Mouse (Mus musculus): ENCODE data around the gene Gpr108. TPM values are rescaled to one million over a fixed set of nuclear protein-coding genes. Genes with fewer than 3 reads are reported as not detected.
"Not testable (repeated sequence)": the region's sequence is repeated elsewhere in the genome, so short reads cannot be mapped to it uniquely, and the experiment has no call there.

Gene Gpr108
- 27.2 to 32.8 TPM (median 27.8 TPM) in 3 replicates for total RNA-seq (2017)

DNA sequence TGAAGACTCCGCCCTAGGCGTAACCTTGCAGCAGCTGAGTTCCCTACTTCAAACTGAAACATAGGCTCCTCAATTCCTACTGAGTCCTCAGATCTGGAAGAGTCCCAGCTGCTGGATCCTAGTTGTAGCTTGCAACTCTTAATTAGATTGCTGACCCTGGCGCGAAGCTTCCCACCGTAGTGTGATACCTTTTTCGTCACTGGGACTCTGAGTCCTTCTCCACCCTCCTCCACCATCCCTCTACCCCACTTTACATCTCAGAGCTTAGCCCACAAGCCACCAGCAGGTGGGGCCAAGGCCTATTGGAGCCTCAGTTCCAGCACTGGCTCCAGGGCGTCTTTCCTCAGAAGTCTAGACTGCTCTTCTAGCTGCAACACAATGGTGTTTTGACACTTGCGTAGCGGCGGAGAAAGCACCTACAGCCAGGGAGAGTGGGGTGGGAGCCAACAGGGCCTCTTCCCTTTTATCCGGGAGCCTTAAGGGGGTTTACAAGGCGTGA, at the start of gene Gpr108:
TSS of gene Gpr108 (minus strand) at position 246 of the 499 bp plus-strand sequence.
- ATAC-seq (replicated peaks; ENCODE audit: insufficient number of reproducible peaks, low FRiP score, low TSS enrichment, poor library complexity, severe bottlenecking), result peak; percentile 46

DNA sequence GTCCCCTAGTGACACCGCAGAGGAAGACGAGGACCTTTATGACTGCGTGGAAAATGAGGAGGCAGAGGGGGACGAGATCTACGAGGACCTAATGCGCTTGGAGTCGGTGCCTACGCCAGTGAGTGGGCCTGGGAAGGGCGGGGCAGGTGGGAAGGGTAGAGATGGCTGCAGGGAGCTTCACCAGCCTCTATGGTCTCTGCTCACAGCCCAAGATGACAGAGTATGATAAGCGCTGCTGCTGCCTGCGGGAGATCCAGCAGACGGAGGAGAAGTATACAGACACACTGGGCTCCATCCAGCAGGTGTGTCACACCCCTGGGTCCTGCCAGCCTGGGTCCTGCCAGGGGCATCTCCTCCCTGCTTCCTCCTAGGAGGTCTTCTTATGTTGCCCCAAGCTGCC, 48.8 kb upstream of the Gpr108 start:
- no peak for ATAC-seq (replicated peaks; ENCODE audit: insufficient number of reproducible peaks, low FRiP score, low TSS enrichment, poor library complexity, severe bottlenecking)

DNA sequence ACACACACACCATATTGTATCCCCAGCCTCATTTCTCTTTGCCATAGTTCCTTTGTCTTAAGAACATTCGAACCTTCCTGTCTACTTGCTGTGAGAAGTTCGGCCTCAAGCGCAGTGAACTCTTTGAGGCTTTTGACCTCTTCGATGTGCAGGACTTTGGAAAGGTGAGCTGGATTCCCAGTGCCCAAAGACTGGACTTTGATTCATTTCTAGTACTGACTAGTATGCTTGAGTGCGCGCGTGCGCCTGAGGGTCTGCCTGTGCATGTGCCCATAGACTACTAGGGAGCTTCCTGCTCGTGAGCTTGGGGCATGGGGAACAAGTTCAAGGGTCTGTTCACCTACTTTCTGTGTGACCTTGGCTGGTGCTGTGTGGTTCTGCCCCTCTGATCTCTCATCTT, 47.7 kb upstream of the Gpr108 start:
- no peak for ATAC-seq (replicated peaks; ENCODE audit: insufficient number of reproducible peaks, low FRiP score, low TSS enrichment, poor library complexity, severe bottlenecking)

DNA sequence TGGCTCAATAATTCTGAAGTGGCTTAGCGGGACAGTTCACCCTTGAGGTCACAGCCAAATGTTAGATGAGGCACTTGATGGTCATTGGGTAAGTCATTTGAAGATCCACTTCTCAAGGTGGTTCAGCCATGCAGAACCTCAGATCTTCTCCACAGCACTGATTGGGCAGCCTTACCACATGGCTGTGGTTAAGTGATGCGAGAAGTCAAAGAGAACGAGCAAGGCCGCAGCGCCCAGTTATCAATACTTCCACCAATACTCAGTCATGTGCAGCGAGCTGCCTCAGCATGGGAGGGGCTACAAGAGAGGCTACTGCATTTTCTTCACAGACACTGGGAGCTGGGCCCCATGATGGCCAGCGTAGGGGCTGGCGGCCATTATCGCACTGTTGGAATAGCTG, 44.7 kb upstream of the Gpr108 start:
- no peak for ATAC-seq (replicated peaks; ENCODE audit: insufficient number of reproducible peaks, low FRiP score, low TSS enrichment, poor library complexity, severe bottlenecking)

DNA sequence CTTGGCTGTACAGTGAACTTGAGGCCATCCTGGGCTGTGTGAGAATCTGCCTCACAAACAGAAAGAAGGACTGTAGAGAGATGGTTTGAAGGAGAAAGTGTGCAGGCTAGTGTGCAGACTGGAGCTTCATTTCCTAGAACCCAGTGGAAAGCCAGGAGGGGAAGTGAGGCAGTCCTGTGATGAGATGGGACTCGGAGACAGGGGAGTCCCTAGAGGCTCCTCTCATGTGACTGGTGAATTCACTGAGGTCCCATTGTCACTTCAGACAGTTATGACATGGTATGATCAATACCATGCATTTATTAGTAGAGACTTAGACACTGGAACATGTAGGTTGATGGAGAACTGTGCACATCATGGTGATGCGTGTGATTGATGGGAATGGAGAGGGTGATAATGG, 44.1 kb upstream of the Gpr108 start:
- no peak for ATAC-seq (replicated peaks; ENCODE audit: insufficient number of reproducible peaks, low FRiP score, low TSS enrichment, poor library complexity, severe bottlenecking)

DNA sequence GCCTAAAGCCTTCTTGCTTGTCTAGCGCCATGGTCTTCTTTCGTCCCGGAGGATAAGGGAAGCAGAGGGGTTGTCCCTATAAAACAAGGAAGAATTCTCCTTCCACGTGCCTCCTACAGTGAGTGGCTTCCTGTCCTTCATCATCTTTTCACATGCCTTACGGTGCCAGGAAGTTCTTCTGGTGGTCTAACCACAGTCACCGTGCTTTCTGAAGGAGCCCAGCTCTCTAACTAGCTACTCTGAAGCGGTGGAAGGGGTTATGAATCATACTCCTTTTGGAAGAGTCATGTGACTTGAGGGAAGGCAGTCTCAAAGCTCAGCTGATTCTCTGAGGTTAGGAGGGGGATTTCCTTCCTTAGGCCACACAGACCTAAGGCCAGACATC, 42.4 kb upstream of the Gpr108 start:
- peak; percentile 56 for ATAC-seq (replicated peaks; ENCODE audit: insufficient number of reproducible peaks, low FRiP score, low TSS enrichment, poor library complexity, severe bottlenecking)

DNA sequence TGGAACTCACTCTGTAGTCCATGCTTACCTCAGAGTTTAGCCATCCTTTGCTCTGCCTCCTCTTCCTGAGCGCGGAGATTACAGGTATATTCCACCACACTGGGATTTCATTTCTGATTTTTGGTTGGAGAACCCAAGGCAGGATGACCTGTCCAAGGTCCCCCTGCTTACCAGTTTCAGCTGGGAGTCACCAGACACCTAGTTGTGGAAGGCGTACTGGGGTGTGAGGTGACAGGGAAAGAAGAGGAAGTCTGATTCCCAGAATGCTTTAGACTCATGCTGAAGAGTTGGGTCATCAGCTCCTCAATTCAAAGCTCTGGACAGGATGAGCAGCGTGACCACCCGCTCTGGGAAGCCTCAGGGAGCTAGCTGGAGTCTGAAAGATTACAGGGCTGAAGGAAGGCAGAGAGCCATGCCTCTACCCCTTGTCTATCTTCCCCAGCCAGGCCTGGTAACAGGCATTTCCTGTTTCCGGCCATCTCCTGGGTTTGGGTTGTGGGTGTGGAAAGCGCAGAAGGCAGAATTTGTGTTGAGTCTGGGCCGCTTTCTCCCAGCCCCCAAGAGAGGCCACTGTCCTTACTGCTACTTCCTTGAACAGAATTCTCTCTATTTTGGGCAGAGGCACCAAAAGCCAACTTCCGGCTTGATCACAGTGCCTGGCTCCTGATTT, 41.9 kb upstream of the Gpr108 start:
- peak; percentile 65 for ATAC-seq (replicated peaks; ENCODE audit: insufficient number of reproducible peaks, low FRiP score, low TSS enrichment, poor library complexity, severe bottlenecking)

DNA sequence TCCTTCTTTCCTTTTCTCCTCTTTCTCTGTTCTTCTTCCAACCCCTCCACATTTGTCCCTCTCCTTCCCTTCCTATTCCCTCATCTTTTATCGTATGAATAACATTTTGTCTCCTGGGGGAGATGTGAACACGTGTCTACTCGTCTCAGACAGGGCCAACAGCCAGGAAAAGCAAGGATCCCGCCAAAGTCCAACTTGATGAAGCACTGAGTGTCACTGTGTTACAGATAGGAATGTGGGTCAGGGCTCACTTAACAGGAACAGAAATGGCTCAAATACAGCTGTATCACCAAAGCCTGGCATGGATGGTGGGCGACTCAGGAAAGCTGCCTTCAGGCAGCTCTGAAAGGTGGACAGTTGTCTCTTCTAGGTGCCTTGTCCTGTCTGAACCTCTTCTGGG, 41.0 kb upstream of the Gpr108 start:
- ATAC-seq (replicated peaks; ENCODE audit: insufficient number of reproducible peaks, low FRiP score, low TSS enrichment, poor library complexity, severe bottlenecking), result no peak

DNA sequence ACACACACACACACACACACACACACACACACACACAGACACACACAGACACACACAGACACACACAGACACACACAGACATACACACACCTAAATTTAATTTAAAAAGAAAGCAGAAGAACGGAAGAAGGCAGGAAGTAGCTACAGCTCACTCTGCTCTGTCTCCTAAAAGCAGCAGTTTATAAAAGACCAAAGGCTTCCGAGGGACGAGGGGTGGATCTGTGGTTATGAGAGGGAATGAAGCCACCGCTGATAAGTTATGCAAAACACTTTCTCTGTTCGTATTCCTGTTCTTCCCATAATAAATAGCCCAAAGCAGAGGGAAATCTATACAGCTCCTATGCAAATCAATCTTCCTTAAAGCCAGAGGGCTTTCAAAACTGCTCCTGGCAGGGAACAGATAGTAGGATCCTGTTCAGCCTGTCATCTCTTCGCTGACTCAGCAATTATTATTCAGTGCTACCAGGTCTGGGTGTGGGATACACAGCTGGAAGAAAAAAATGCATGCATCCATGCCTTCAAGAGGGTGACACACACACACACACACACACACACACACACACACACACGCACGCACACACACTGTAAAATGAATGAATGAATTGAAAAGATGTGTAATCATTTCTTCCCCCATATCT, 38.6 kb upstream of the Gpr108 start:
- no peak for ATAC-seq (replicated peaks; ENCODE audit: insufficient number of reproducible peaks, low FRiP score, low TSS enrichment, poor library complexity, severe bottlenecking)

DNA sequence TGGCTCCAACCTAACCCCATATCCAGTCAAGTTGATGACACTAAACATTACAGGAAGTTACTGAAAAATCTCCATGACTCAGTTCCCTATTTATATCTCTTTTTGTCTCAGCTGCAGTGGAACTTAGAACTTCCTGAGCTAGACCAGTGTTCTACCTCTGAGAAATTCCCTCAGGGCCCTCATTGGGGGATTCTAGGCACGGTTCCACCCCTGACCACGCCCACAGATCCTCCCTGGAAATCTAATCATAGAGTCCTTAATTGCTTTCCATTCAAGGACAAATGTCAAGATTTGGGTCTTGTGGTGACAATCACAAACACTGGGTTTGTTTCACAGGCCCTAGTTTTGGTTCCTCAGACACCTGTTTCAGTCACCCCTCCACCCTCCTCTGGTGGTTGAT, 36.8 kb upstream of the Gpr108 start:
- ATAC-seq (replicated peaks; ENCODE audit: insufficient number of reproducible peaks, low FRiP score, low TSS enrichment, poor library complexity, severe bottlenecking), result peak; percentile 48

DNA sequence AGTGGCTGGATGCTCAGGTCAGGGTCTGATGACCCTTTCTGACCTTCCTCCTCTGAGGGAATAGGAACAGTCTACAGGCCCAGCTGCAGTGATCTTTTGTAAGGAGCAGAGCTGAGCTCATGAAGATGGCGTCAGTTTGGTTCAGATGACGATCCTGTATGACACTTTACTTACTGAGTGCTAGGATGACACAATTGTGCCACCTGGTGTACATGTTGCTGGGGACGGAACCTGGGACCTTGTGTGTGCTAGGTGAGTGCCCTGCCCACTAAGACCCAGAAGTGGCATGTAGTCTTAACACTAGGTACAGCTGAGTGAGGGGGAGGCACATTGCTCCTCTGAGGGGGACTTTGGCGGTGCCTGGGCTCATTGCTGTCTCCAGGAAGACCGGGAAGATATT, 35.7 kb upstream of the Gpr108 start:
- ATAC-seq (replicated peaks; ENCODE audit: insufficient number of reproducible peaks, low FRiP score, low TSS enrichment, poor library complexity, severe bottlenecking), result no peak

DNA sequence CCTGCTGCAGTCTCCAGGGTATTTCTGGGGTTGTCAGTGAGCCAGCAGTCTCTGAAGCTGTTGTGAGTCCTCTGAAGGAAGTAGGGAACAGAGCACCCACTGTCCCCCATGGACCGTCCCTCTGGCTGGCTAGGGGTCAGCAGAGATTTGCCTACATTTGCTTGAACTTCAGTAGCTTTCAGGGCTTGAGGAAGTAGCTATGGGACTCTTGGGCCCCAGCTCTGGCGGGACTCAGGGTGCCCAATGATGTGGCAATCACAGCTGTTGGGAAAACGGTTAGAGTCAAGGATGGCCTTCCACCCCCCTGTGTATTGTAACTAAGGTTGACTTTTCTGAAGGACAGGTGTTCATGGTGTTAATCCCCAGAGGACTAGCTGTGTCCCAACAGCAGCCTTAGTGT, 32.2 kb upstream of the Gpr108 start:
- 0 out of 2 replicates have a peak, but pooled peaks have one; percentile 2 for ATAC-seq (replicated peaks; ENCODE audit: insufficient number of reproducible peaks, low FRiP score, low TSS enrichment, poor library complexity, severe bottlenecking)

DNA sequence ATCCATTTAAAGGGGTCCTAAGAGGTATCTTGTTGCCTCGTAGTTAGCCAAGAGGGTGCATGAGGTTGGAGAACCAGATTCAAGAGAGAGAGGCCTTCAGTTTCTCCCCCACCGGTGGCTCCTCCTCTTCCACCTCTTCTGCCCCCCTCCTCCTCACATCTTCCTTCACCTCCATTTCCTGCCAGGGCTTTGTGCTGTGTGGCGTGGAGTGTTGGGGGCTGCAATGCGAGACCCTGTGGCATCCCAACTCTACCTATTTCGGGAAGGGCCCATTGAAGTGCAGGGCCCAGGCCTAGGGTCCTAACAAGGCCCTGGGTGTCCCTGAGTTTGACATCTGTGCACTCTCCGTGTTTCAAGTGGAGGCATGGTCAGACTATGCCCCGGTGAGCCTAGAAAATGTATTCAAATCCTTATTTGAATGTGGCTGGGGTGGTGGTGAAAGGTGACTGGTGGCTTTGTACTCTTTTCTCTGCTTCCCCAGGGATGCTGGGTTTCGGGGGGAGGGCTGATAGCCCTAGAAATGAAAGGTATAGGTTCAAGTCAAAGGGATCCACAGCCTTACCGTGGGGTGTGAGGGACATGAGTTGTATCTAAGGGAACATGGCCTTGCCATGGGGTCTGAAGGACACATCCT, 31.5 kb upstream of the Gpr108 start:
- no peak for ATAC-seq (replicated peaks; ENCODE audit: insufficient number of reproducible peaks, low FRiP score, low TSS enrichment, poor library complexity, severe bottlenecking)

DNA sequence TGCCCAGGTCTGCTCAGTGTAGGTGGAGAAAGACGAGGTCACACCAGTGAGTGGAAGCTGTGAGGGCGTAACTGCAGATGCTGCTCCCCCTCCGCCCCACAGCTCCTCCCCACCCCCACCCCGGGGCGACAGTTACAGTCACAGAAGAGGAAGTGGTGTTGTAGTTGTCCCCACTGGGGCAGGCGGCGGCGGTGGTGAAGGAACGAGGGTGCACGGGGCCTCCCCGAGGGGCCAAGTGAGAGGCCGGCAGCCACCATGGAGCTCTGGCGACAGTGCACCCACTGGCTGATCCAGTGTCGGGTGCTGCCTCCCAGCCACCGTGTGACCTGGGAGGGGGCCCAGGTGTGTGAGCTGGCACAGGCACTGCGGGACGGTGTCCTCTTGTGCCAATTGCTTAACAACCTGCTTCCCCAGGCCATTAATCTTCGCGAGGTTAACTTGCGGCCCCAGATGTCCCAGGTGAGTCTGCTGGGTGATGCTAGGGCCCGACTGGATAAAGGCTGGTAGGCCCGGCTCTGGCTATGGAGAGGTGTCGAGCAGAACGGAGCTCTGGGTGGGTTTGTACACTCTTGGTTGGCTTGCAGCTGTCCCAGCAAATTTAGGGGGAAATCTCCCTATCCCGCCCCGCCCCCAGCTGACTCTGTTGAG, 30.8 kb upstream of the Gpr108 start, which contains the start of gene Vav1:
TSS of gene Vav1 (plus strand) at position 158 of the 648 bp plus-strand sequence.
- peak; percentile 72 for ATAC-seq (replicated peaks; ENCODE audit: insufficient number of reproducible peaks, low FRiP score, low TSS enrichment, poor library complexity, severe bottlenecking)

DNA sequence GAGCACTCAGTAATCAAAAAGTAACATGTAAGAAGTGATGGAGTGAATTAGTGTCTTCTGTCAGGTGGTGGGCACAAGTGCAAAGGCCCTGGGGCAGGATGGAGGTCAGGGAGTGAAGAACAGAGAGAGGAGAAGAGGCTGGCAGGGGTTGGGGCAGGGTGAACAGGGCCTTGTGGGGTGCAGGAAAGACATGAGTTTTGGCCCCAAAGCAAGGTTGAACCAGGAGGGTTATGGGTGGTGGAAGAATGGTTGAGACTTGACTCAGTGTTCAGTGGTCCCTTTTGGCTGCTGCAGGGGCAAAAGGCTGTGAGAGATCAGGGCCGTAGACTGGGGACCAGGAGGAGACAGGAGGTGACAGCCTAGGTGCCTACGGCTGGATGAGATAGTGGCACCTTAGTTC, 30.3 kb upstream of the Gpr108 start:
- no peak for ATAC-seq (replicated peaks; ENCODE audit: insufficient number of reproducible peaks, low FRiP score, low TSS enrichment, poor library complexity, severe bottlenecking)

DNA sequence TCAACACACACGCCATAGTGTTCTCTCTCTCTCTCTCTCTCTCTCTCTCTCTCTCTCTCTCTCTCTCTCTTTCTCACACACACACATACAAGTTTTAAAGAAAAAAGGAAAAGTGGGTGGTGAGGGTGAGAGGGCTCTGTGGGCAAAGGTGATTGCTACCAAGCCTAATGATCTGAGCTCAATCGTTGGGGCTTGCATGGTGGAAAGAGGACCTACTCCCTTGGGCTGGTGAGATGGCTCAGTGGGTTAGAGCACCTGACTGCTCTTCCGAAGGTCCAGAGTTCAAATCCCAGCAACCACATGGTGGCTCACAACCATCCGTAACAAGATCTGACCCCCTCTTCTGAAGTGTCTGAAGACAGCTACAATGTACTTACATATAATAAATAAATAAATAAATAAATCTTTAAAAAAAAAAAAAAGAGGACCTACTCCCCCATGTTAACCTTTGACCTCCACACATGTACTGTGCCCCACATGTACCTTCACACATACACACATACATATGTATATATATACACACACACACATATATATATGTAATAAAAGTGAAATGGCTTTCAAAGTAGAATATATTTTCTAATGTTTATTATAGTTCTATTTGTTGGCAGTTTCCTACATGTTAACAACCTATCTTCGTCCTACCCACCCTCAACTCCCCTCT, 29.5 kb upstream of the Gpr108 start:
- ATAC-seq (replicated peaks; ENCODE audit: insufficient number of reproducible peaks, low FRiP score, low TSS enrichment, poor library complexity, severe bottlenecking), result not testable (repeated sequence)

DNA sequence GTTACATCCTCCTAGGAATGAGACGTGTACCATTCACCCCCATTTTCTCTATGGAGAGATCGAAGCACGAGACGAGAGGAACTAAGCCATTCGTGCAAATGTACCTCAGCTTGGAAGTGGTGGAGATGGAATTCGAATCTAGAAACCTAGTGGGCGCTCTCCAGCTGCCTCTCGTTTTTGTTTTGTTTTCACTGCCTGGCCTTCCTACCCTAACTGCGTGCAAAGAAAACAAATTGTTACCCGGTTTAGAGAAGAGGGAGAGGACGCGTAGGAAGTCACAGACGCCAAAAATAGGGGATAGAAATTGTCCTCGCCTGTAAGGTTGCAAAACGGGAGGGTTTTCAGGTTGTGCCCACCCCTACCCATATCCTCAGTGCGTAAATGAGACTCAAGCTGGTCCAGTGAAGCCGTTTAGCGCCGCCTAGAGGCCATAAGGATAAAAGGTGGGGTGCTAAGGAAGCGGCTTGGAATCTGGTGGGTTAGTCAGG, 28.4 kb upstream of the Gpr108 start:
- peak; percentile 34; the same call in 1 of the 2 replicates for ATAC-seq (replicated peaks; ENCODE audit: insufficient number of reproducible peaks, low FRiP score, low TSS enrichment, poor library complexity, severe bottlenecking)

DNA sequence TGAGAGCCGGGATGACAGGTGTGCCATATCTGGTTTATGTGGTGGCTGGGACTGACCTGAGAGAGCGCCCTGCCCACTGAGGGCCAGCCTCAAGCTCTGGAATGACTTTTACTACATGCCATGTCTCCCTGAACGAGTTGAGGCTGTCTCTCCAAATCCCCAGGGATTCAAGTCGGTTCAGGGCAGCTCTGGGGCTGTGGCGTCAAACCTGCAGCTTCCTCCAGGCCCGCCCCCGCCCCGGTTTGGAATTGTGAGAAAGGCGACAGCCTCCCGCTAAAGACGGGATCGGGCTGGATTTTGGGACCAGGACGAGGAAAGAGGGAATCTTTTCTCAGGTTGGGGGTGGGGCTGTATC, 27.7 kb upstream of the Gpr108 start:
- no peak for ATAC-seq (replicated peaks; ENCODE audit: insufficient number of reproducible peaks, low FRiP score, low TSS enrichment, poor library complexity, severe bottlenecking)
